Mouse (Mus musculus) embryonic facial prominence, embryonic 11.5 days (tissue): Measurements from ENCODE around the gene Lypd8. TPM values are rescaled to one million over a fixed set of nuclear protein-coding genes. Genes with fewer than 3 reads are reported as not detected.

ENCODE experiments used
- ATAC-seq: fragments of 200-750 bp; cut with Nextera tagmentation; replicated peaks from 2 replicates; pipeline ENCODE4 v1.8.0; 2017; ENCODE audit warnings: low read depth; ENCODE audit not compliant: insufficient number of reproducible peaks, low FRiP score, low TSS enrichment
- DNase-seq: peaks from one replicate; pipeline ENCODE4 v3.0.0-alpha.2; 2015; ENCODE audit warnings: low spot score
- H3K27ac ChIP-seq: fragments of 300-500 bp; sonication (generic); replicated peaks from 2 replicates; pipeline ENCODE4 v1.5.1; 2014; ENCODE audit warnings: mild to moderate bottlenecking, low read depth, low read length, control low read depth
- H3K27me3 ChIP-seq: fragments of 300-500 bp; sonication (generic); 2 replicates; pipeline ENCODE4 v1.6.1; 2014; ENCODE audit warnings: mild to moderate bottlenecking, low read length, moderate library complexity, mixed read lengths; ENCODE audit not compliant: control insufficient read depth, insufficient read depth
- H3K36me3 ChIP-seq: fragments of 300-500 bp; sonication (generic); replicated peaks from 2 replicates; pipeline ENCODE4 v1.6.1; 2014; ENCODE audit warnings: low read depth, mild to moderate bottlenecking, low read length, moderate library complexity, mixed read lengths; ENCODE audit not compliant: control insufficient read depth, insufficient read depth
- H3K4me1 ChIP-seq: fragments of 300-500 bp; sonication (generic); 2 replicates; pipeline ENCODE4 v1.6.1; 2014; ENCODE audit warnings: low read length, mixed read lengths; ENCODE audit not compliant: control insufficient read depth, insufficient read depth
- H3K4me2 ChIP-seq: fragments of 300-500 bp; sonication (generic); 2 replicates; pipeline ENCODE4 v1.6.1; 2014; ENCODE audit warnings: low read depth, mild to moderate bottlenecking, control low read depth, low read length, moderate library complexity
- H3K4me3 ChIP-seq: fragments of 300-500 bp; sonication (generic); 2 replicates; pipeline ENCODE4 v1.5.1; 2014; ENCODE audit warnings: low read depth, low read length, control low read depth
- H3K9ac ChIP-seq: fragments of 300-500 bp; sonication (generic); replicated peaks from 2 replicates; pipeline ENCODE4 v1.6.1; 2014; ENCODE audit warnings: mild to moderate bottlenecking, control low read depth, low read length
- H3K9me3 ChIP-seq: fragments of 300-500 bp; sonication (generic); replicated peaks from 2 replicates; pipeline ENCODE4 v1.6.1; 2016; ENCODE audit warnings: mild to moderate bottlenecking, low read length, inconsistent platforms, mixed read lengths; ENCODE audit not compliant: control insufficient read depth
- WGBS: fragments of 180-500 bp; shearing (Covaris S2); extraction: QIAGEN DNeasy Blood & Tissue Kit; methylation state at CpG from one replicate; pipeline ENCODE4 v1.1.7; 2014; 5-methylcytosine and 5-hydroxymethylcytosine counted together
- polyA plus RNA-seq: library from polyadenylated mRNA; unstranded; fragments of >200 nt; fragmentation: Nextera tagmentation; extraction: Ambion mirVana; gene quantifications from 2 replicates; pipeline ENCODE4 v1.2.1, GENCODE M21; 2014

The Lypd8 gene
- polyA plus RNA-seq: not detected in 2 replicates

- Histone ChIP-seq H3K27me3 (no peaks in the 10 kb centered on the region), H3K4me2 (no peak within 1 kb of the TSS), H3K27ac (no peak within 1 kb of the TSS), H3K9me3 (no peaks in the 10 kb centered on the region), H3K36me3 (no peaks in the 10 kb centered on the region), H3K4me1 (no peaks in the 10 kb centered on the region), H3K9ac (no peak within 1 kb of the TSS), H3K4me3 (no peak within 1 kb of the TSS)
- WGBS: 86% methylated on average over 3 of the region's 3 CpGs
- no peak for ATAC-seq
- DNase-seq: no peak
Measured at GRCm38 (mm10) chr11:58378763-58379278, at the start of gene Lypd8. TSS of gene Lypd8 (plus strand) at chr11:58379043.

GRCm38 (mm10) chr11:58329906-58330275, 49.0 kb upstream of the Lypd8 start:
- Histone ChIP-seq H3K9me3 (no peaks in the 10 kb centered on the region), H3K9ac (peak overlapping the region; percentile 80), H3K4me1 (no peaks in the 10 kb centered on the region), H3K36me3 (no peaks in the 10 kb centered on the region; the same call in 1 of the 2 replicates), H3K4me2 (peak overlapping the region; percentile 46), H3K4me3 (peak overlapping the region; percentile 72), H3K27me3 (no peaks in the 10 kb centered on the region), H3K27ac (0 out of 2 replicates have a peak overlapping the region, but pooled peaks have one; percentile 44)
- ATAC-seq: no peak; the same call in 1 of the 2 replicates
- DNase-seq: no peak
- WGBS: under 1% methylated on average over 21 of the region's 21 CpGs

- under 1% methylated on average over 52 of the region's 52 CpGs for WGBS
Measured at GRCm38 (mm10) chr11:58330276-58331148, 48.3 kb upstream of the Lypd8 start, which contains the start of the genes Zfp672 and Sh3bp5l. TSS of gene Zfp672 (minus strand) at chr11:58330339. TSS of gene Sh3bp5l (plus strand) at chr11:58330724.

GRCm38 (mm10) chr11:58331149-58331495, 47.7 kb upstream of the Lypd8 start:
- no peak for DNase-seq
- no peak overlapping the region for H3K27ac ChIP-seq
- peak overlapping the region; percentile 72 for H3K4me3 ChIP-seq
- no peaks in the 10 kb centered on the region; the same call in 1 of the 2 replicates for H3K36me3 ChIP-seq
- peak overlapping the region; percentile 66 for H3K4me2 ChIP-seq
- no peaks in the 10 kb centered on the region for H3K9me3 ChIP-seq
- WGBS: 14% methylated on average over 10 of the region's 10 CpGs
- no peaks in the 10 kb centered on the region for H3K27me3 ChIP-seq
- ATAC-seq: no peak
- H3K4me1 ChIP-seq: no peaks in the 10 kb centered on the region
- H3K9ac ChIP-seq: peak overlapping the region; percentile 71

More at GRCm38 (mm10) chr11:58330276-58331148, 48.3 kb upstream of the Lypd8 start, which contains the start of the genes Zfp672 and Sh3bp5l:
- peak; percentile 96 for DNase-seq
- Histone ChIP-seq H3K9me3 (no peaks in the 10 kb centered on the region), H3K4me1 (no peaks in the 10 kb centered on the region), H3K27me3 (no peaks in the 10 kb centered on the region), H3K27ac (peak within 1 kb of the TSS; percentile 66; the same call in 1 of the 2 replicates), H3K4me3 (peak within 1 kb of the TSS; percentile 72), H3K9ac (peak within 1 kb of the TSS; percentile 80), H3K36me3 (no peaks in the 10 kb centered on the region; the same call in 1 of the 2 replicates), H3K4me2 (peak within 1 kb of the TSS; percentile 66)
- ATAC-seq: peak; percentile 90

- no peak for DNase-seq
- Histone ChIP-seq H3K4me2 (peak overlapping the region; percentile 66), H3K27me3 (no peaks in the 10 kb centered on the region), H3K27ac (no peak overlapping the region), H3K9ac (peak overlapping the region; percentile 71; the same call in 1 of the 2 replicates), H3K9me3 (no peaks in the 10 kb centered on the region), H3K4me3 (peak overlapping the region; percentile 72), H3K36me3 (no peaks in the 10 kb centered on the region; the same call in 1 of the 2 replicates), H3K4me1 (no peaks in the 10 kb centered on the region)
- WGBS: 86% methylated on average over 6 of the region's 6 CpGs
- no peak for ATAC-seq
Measured at GRCm38 (mm10) chr11:58331546-58331945, 47.3 kb upstream of the Lypd8 start.

- Histone ChIP-seq H3K36me3 (no peaks in the 10 kb centered on the region; the same call in none of the 2 replicates), H3K4me3 (no peak overlapping the region), H3K27me3 (no peaks in the 10 kb centered on the region), H3K4me1 (no peaks in the 10 kb centered on the region), H3K9me3 (no peaks in the 10 kb centered on the region), H3K9ac (no peak overlapping the region), H3K27ac (no peak overlapping the region), H3K4me2 (no peak overlapping the region)
- DNase-seq (no peak), ATAC-seq (no peak)
- WGBS: 72% methylated on average over 3 of the region's 3 CpGs
Measured at GRCm38 (mm10) chr11:58334746-58335145, 44.1 kb upstream of the Lypd8 start.

- H3K4me2 ChIP-seq: no peak overlapping the region
- no peak overlapping the region for H3K9ac ChIP-seq
- 88% methylated on average over 4 of the region's 4 CpGs for WGBS
- H3K4me1 ChIP-seq: no peaks in the 10 kb centered on the region
- no peak overlapping the region for H3K27ac ChIP-seq
- H3K9me3 ChIP-seq: no peaks in the 10 kb centered on the region
- no peak for DNase-seq
- ATAC-seq: no peak
- no peak overlapping the region for H3K4me3 ChIP-seq
- no peaks in the 10 kb centered on the region for H3K27me3 ChIP-seq
- peaks cover 7% of the 10 kb centered on the region for H3K36me3 ChIP-seq
Measured at GRCm38 (mm10) chr11:58346745-58347144, 32.1 kb upstream of the Lypd8 start.

- H3K4me3 ChIP-seq: no peak overlapping the region
- H3K36me3 ChIP-seq: peaks cover 4% of the 10 kb centered on the region
- H3K9me3 ChIP-seq: no peaks in the 10 kb centered on the region
- ATAC-seq: no peak
- H3K9ac ChIP-seq: no peak overlapping the region
- WGBS: 65% methylated on average over 4 of the region's 4 CpGs
- no peaks in the 10 kb centered on the region for H3K4me1 ChIP-seq
- no peak overlapping the region for H3K4me2 ChIP-seq
- H3K27me3 ChIP-seq: no peaks in the 10 kb centered on the region
- no peak overlapping the region for H3K27ac ChIP-seq
- DNase-seq: no peak
Measured at GRCm38 (mm10) chr11:58350628-58351027, 28.2 kb upstream of the Lypd8 start.
